Mouse (Mus musculus) ES-E14 (cell line): ENCODE results near the gene 4931422A03Rik.

ENCODE experiments used
- CHD2 ChIP-seq: IDR thresholded peaks from 2 replicates; pipeline ENCODE4 v1.6.1; 2014; ENCODE audit warnings: mild to moderate bottlenecking, low read depth, low read length, inconsistent platforms
- MAFK ChIP-seq: IDR thresholded peaks from 2 replicates; pipeline ENCODE4 v1.6.1; 2014; ENCODE audit warnings: mild to moderate bottlenecking, low read depth, low read length, inconsistent platforms; ENCODE audit not compliant: insufficient read depth
- ZC3H11A ChIP-seq: IDR thresholded peaks from 2 replicates; pipeline ENCODE4 v1.6.1; 2012; ENCODE audit warnings: low read depth, mild to moderate bottlenecking, inconsistent platforms, low read length, borderline replicate concordance
- ZNF384 ChIP-seq: IDR thresholded peaks from 2 replicates; pipeline ENCODE4 v1.6.1; 2012; ENCODE audit warnings: low read depth, low read length, inconsistent platforms

GRCm38 (mm10) chr2:103930306-103931019, 97.7 kb downstream of the 4931422A03Rik start:
- TF ChIP-seq MAFK (no peak), CHD2 (no peak), ZC3H11A (no peak), ZNF384 (no peak)
